Mouse (Mus musculus) kidney, adult 18-20 months (tissue): Measurements from ENCODE around the gene Mvd.

ENCODE experiments used
- DNase-seq: peaks from one replicate; pipeline ENCODE4 v3.0.0; 2021

Gene Mvd

DNA sequence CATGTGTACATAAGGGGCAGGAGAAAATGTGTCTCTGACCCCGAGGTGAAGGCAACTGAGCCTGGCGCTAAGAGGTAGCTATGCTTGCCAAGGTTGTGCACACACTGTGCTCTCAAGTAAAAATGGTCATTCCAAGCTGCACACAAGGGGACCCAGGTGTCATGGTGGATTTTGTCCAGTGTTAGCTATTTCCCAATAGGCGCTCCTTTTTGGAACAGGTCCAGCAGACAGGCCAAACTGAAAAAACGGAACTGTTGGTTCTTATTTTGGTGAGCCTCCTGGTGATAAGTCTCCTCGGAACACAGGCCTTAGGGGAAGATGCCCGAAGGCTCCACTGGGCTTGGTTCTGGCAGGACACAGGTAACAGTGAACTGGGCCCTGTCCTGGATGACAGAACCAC lies 11.2 kb upstream of the Mvd start:
- DNase-seq = no peak

DNA sequence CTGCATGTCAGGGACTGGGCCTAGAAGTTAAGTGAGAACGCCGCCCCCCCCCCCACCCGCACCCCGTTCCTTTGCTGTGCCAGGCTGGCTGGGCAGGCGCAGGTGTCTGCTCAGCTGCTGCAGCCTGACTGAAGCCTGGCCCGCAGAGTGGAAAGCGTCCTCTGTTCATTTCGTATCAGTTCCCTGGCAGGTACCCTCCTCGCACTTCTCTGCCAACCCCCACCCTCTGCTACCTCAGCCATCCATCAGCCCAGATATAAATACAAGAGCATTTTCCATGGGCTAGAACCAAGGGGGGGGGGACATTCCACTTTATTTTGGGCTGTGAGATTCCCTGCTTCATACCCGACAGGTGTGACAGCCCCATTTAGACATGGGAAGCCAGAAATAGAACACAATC lies 8.9 kb upstream of the Mvd start:
- no peak for DNase-seq

DNA sequence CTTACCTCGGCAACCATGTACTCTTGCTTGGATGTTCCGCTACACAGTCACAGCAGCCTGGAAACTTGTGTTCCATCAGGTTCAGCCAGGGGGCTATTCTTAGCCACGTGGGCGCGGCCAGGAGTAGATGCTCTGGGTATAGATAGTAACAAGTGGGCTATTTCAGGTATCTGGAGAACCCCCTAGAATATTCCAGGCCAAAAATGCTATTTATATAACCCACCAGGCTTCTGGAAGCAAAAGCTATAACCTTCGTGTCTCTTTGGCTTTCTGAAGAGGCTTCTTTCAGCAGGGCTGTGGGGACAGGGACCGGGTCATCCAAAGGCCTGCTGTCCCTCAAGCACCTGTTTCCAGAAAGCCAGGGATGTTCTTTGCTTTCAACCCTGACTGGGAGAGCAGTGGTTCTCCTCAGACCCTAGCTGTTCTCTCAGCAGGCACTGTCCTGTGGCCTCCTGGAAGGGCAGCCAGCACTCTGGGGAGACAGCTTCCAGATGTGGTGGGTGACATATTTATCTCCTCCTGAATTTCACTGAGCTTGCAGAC lies 8.0 kb upstream of the Mvd start:
- DNase-seq = no peak

DNA sequence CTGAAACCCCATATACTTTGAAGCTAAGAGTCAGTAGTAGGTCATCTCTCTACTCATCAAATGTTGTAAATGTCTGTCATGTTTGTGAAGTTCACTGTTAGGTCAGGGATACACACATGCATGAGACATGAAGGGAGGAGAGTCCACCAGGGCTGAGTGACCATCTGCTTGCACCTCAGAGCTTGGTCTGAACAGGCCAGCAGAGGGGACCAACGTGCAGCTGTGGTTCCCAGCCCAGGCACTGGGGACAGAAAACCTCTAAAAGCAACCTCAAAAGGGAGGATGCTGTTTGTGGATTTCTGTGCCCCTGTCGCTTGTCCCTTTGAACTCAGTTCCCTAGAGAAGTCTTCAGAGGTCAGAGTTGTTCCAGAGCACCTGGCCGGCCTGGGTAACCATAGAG lies 2.0 kb upstream of the Mvd start:
- no peak for DNase-seq

DNA sequence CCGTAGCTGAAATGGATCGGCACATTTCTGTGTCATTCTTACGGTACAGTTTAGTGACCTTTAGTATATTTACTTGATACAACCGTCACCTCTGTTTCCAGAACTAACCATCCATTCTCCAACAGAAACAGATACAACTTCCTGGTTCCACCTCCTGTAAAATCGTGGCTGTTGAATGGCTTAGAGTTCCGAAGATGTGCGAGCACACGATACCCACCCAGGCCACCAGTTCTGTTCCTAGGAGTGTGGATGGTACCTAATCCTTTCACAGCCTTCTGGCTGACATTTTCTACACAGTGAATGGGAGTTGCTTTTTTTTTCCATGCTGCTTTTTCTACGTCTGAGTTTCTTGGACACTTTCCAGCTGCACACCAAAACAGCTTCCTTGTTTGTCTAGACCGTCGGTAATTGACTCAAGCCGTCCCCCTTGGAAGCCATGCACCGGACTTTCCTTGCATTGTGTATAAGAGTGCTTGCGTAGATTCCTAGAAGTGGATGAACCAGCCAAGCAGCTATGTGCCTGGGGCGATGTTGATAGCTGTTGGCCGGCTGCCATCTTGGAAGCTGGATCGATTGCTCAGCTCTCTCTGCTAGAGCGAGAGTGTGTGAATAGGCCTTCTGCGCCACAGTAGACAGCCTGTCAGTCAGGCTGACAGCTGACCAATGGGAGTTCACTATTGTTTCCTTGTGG lies 981 bp upstream of the Mvd start:
- DNase-seq = peak; percentile 91

DNA sequence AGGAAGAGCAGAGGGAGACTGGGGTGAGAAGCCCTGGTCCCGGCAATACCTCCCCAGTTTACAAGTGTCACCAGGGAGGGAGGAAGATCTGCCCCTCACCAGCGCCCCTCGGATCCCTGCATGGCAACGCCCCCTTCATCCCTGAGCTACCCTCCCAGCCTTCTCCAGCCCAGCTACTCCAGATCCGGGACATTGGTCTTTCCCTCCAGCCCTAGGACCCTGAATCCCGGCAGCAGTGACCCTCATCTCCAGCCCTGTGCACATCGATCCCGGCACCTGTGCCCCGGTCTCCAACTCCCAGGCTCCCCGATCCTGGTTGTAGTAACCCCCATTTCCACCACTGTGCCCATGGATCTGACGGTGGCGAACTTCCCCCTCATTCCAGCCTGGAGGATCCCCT lies 441 bp downstream of the Mvd start:
- no peak for DNase-seq

DNA sequence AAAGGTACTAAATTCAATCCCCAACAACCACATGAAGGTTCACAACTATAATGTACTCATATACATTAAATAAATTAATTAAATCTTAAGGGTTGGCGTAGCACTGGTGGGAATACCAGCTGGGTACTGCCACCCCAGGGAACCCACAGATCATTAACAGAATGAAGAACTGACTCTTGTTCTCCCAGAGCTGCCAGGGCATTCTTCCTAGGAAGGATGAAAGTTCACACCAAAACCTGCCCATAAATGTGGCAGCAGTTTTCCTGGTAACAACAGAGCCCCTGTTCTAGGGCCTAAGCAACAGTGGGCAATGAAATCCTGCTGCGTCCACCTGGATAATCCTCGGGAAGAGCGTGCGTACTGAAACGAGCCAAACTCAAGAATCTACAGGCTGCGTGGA lies 866 bp downstream of the Mvd start:
- no peak for DNase-seq

DNA sequence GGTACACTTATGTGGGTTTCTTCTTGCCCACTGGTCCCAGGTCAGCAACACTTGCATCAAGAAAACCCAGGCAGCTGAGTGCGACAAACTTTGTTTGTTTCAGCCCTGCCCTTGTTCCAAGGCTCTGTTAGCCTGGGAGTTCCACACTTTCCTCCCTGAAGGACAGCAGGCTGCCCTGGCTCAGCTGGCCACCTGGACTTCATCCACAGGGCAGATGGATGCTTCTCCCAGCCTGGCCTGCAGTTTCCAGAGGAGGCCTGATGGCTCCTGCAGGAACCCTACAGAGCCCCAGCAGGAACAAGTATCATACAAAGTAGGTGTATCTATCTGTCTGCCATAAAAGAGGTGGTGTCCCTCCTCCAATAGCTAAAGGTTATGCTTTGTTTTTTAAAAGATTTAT lies 1.9 kb downstream of the Mvd start:
- no peak for DNase-seq

DNA sequence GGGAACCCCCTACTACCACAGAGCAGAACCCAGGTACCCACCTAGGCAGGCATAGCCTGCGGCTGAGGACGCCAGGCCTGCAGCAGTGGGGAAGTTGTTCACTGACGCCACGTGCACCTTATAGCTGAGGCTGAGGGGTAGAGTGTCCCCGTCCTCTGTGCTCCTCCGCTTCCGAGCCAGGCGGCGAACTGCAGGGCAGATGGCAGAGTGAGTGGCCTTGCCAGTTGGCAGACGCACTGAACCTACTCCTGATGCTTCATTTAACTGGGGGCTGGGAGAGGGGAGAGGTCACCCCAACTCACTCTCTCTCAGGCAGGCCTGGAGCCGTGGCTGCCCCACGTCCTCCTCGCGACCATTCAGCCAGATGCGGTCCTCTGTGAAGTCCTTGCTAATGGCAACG lies 3.9 kb downstream of the Mvd start:
- no peak for DNase-seq

DNA sequence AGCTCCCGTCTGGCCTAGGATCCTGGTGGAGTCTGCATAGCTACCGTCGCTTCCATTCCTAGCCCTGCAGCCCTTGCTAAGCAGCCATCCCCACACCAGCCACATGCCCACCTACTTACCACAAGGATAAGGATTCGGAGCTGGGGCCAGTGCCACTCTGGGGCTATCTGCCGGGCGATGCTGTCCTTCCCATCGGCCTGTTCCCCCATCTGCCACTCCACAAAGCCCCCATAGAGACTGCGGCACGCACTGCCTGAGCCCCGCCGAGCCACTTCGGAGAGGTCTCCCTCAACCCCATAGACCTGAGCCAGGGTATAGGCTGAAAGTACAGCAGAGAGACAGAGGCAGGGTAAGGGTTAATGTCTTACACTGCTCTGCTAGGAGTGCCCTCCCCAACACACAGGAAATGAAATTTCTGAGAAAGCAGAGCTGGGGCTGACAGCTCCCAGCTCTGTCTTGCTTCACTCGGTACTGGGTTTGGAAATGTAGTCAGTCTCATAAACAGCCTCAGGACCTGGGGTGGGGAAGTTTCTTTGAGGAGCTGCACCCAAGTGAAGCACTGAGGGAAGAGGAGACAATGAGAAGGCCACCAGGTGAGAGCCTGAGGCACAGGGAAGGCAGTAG lies 5.4 kb downstream of the Mvd start:
- no peak for DNase-seq

DNA sequence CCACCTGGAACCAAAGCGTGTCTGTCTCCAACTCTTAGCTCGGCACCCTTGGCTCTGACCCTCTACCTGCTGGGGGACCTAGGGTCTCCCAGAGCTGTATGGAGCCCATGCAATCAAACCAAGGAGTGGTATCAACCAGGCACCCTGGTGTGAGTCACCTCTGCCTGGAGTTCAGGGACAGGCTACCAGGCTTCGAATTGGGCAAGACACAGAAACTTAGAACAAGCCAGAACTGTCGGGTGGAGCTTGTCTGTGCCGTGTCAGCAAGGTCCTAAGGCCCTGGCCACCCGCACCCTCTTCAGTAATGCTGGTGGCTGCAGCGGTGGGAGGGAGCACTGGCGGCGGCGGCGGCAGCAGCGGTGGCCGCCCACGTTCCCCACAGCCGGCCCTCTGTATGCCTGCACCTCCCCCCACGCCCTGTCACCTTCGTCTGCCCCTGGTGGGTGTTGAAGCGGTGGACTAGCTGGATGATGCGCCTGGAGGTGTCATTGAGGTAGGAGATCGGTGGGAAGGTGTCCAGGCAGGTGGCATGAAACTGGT lies 6.6 kb downstream of the Mvd start:
- DNase-seq = no peak

DNA sequence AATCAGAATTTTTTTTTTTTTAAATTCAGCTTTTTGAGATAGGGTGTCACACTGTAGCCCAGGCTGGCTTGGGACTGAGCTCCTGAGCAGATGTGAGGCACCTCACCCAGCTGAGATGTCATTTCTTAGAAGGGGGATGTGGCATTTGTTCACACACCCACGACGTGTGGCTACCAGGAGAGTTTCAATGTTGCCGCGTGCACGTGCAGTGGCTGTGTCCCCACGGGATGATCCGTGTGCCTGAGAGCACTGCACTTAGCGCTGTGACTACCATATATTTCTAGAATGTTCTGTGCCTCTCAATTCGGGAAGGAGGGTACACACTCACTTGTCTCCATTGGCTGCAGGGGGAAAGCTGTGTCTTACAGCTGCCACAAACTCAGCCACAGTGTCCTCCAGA lies 7.1 kb downstream of the Mvd start:
- DNase-seq = no peak

DNA sequence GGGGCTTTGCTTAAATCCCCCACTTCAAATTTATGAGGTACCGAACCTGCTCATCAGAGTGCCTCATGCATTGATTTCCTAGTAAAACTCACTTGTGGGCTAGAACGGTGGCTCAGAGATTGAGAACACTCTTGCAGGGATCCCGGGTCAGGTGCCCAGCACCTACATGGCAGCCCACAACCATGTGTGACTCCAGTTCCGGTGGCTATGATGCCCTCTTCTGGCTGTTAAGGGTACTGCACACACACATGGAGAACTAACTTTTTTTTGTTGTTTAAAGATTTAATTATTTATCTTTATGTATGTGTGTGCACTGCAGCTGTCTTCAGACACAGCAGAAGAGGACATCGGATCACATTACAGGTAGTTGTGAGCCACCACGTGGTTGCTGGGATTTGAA lies 7.8 kb downstream of the Mvd start:
- DNase-seq = no peak

DNA sequence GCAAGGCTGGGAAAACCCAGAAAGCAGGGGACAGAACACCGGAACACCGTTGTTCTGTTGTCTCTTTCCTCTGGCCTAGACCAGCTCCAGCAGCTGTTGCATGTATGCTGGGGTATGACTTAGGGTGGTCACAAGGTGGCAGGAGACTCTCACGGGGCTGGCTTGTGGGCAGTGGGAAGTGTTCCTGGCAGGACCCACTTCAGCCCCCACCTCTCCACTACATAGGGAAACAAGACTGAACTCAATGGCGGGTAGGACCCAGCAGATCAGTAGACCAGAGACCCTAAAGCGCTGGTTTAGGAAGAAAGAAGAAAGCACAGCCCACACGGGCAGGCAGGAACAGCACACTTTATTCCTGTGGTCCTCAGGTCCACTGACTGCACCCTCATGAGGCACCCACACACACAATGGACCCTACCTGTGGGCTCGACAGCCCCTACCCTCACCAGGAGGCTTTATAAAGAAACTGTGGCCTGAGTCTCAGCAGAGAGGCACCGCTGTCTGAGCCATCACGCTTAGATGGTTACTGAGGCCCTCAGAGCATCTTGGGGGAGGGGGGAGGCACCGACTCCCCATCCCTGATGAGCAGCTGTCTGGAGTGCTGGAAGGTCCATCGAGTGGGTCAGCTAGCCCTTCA lies 9.8 kb downstream of the Mvd start:
- DNase-seq = no peak

DNA sequence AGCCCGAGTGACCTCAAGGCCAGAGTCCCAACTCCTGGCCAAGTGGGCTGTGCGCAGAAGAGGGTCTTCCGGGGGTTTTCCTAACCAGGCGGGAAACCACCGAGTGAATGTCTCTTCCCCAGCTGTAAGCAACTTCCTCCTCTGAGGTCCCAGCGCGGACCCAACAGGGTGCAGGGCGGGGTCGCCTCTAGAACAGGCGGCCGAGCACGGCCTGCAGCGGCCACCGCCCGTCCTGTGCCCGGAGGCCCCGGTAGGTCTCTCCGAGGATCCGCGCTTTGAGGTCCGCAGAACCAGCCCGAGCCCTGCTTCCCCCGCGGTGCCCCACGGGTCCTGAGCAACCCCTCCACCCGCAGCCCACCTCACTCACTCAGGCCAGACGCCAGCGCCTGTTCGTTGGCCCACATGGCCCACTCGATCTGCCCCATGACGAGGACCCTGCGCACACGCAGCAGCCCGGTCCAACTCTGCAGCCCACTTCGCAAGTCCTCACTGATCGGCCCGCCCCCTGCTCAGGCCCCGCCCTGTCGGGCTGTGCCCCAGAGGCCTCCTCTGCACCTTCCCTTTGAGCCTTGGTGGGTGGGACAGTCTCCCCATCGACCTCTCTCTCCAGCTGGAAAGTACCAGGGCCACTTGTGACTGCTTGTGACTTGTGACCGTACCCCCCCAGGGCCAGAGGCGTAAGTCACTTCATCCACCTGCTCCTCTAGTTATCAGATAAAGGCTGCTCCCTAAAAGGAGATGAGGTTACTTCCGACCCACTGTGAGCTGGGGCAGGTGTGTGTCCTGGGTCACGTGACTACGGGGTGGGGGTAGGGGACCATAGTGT lies 10.6 kb downstream of the Mvd start, which contains the start of gene Cyba:
Gene Cyba (minus strand): TSS at position 488 of the 826 bp plus-strand sequence.
- peak; percentile 85 for DNase-seq

DNA sequence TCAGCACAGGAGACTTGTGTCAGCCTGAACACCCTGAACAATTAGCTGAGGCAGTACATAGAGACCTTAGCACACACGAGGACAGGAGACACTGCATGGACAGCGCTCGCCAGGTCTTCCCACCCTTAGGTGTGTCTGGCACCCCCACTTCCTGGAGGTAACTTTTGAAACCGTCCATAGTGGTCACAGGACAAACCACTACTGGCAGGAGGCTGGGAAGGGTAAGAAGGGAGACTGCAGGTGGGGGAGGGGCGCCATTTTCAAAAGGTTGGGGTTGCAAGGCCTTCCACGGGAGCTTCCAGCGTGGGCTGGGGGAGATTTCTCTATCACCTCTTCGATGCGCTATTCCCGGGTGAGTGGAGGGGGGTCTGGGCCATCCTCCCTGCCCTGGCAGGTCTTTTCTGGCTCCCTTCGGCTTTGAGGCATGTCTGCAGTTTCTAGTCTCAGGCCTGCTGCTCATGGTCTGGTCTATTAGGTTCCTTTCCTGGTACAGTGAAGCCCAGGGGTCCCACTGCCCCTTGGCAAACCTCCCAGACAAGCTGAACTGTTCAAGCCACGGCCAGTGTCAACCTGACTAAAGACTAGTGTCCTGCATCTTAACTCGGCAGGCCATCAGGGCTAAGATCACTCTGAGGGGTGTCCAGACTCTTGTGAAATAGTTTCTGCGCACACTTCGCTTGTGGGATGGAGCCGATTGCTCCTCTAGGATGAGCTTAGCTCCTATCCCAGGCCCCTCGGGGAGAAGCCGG lies 11.4 kb downstream of the Mvd start:
- peak; percentile 64 for DNase-seq

DNA sequence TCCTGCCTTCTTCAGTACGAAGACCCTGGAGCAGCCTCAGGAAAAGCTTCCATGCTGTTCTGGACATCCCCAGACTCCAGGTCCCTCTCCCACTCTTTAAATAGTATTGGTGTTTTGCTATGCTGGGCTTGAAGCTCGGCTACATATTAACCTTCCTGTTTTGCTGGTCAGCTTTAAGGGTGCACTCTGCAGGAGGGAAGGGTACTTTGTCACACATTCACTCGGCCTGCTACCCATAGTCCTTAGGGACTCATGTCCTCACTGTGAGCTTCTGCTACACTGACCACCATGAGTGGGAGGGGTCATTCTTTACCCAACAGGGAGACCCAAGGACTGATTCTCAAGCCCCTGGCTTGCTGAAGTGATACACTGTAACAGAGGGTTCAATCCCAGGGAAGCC lies 12.6 kb downstream of the Mvd start:
- DNase-seq = peak; percentile 53

DNA sequence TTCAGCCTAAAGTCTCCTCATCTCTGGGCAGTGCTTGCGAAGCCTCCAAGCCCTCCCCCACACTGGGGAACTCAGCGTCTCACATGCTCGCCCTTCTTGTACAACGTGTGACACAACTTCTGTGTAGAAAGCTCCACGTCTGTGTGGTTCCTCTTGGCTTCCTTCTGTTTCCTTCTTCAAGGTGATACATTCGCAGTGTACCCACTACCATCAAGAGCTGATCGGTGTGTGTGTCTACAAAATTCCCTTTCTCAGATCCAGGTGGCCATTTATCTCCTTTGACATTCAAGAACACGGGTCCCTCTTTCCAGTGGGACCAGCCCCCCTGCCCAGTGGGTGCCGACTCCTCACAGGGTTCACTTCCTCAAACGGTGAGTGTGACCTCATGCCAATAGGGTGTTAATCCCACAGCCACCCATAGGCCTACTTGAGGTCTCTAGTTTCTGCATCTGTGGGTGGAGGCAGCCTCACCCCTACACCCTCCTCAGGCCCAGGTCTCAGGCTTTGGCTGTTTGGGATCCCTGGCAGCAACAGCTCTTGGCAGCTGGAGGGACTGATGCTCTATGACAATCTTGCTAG lies 13.1 kb downstream of the Mvd start:
- DNase-seq = no peak

DNA sequence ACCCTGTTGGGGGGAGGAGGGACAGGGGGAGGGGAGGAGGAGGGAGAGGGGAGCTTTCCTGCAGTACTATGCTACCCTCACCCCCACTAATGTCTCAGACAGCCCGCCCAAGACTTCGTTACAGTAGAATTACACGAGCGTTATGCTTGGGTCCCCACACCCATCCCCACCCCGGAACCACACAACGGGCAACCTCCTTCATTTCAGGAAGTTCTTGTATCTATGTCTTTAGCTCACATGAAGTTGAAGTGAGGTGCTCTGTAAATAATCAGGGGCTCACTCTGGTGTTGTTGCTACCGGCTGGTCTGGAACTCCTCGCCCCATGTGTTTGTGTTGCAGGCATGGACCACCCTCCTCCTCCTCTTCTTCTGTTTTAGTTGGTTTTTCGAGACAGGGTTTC lies 15.1 kb downstream of the Mvd start:
- DNase-seq = no peak

DNA sequence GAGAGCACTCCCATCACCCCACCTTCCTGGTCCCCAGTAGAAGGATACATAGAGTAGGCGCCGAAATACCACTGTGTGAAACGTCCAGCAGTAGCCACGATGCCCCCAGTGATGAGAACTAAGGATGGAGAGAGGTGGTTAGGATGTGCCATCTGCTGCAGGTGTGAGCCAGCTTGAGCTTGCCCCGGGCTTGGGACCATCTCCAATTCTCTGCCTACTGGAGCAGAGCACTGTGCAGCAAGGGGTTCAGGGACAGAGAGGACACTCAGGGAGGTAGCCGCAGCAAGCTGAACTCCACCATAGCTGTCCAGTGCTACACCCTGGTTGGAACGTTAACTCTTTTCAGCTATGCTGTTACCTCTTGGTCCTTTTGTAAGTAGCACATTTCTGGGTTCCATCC lies 15.6 kb downstream of the Mvd start:
- DNase-seq = no peak

DNA sequence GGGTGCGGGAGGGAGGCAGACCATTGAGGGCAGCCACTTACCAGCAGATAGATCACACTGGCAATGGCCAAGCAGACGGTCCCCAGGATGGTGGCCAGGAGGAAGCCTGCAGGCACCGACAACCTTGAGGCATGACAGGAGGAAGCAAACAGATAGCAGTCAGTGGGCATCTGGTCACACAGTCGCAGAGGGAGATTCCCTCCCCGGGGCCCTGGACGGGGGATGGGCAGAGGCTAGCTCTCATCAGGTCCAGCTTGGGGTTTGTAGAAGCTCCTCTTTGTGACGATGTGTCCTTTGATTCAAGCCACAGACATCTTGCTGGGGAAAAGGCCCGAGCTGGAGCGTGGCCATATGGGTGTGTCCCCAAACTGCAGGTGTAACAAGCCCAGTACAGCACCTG lies 17.1 kb downstream of the Mvd start:
- DNase-seq = no peak

DNA sequence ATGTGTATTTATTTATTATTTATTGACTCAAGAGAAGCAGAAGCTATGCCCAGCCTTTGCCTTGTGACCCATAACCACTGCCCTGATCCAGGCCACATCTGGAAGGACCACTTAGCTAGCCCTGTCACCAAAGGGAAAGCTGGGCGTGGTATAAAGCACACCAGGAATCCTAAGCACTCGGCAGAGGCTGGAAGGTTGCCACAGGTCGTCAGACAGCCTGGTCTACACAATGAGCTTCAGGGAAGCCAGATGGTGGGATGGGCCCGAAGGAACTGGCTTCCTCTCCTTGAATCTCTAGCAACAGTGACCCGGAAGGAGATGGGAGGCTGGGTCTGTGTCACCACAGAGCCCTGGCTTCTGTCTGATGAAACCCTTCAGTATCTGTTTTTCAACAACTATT lies 19.6 kb downstream of the Mvd start:
- DNase-seq = peak; percentile 47
